Comparison of ENCODE assay signal across 8 mouse cellular contexts in the genomic region with DNA sequence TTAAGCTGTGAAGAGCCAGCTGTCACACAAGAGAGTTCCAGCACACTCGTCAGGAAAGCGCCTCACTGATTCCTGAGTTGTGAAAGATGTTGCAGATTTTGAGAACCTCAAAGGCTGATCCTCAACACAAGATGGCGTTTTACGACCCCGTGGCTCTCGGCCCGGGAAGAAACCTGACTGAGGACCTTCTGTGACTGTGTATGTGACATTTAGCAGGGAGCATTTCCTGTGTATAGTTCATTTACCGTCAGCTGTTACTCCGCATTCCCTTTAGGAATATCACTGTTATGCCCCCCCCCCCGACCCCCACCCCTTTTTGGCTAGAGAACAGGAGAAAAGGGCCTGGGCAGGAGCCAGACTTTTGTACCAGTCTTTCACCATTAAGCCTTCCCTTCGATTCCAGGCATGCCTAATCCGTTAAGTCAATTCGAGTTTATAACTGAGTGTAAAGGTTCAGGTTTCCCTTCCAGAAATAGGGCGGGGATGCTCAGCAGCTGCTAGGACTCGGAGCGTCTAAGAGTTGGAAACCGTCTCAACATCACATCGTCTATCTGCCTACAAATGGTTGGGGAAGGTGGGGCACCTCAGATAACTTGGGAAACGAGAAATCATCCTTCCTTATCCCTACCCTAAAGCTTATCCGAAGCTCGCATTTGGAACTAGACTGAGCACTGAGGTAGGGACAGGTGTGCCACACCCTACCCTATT. TPM values are rescaled to one million over a fixed set of nuclear protein-coding genes. Genes with fewer than 3 reads are reported as not detected.
DNase-seq lines count a peak whose midpoint lies in the region; ATAC-seq and TF ChIP-seq lines count a peak whose summit lies in the region.

No protein-coding gene starts in this region.

- peak overlapping the region; percentile 43 for H3K4me2 ChIP-seq in limb, embryonic 14.5 days (replicated peaks; ENCODE audit: low read depth, low read length, severe bottlenecking)
- H3K4me2 ChIP-seq in stomach, embryonic 16.5 days (ENCODE audit: low read depth, low read length) = peak overlapping the region; percentile 61
- no peak overlapping the region for H3K4me2 ChIP-seq in kidney, embryonic 14.5 days (replicated peaks; ENCODE audit: low read depth, low read length)

- no peaks in the 10 kb centered on the region for H3K36me3 ChIP-seq in limb, embryonic 14.5 days (ENCODE audit: control insufficient read depth, insufficient read depth, low read length)
- no peaks in the 10 kb centered on the region for H3K36me3 ChIP-seq in stomach, embryonic 16.5 days (ENCODE audit: control insufficient read depth, insufficient read depth, low read length)
- no peaks in the 10 kb centered on the region for H3K36me3 ChIP-seq in kidney, embryonic 14.5 days (ENCODE audit: control insufficient read depth, insufficient read depth, low read length)

- TF ChIP-seq POLR2A in limb, embryonic 14.5 days (IDR thresholded peaks at IDR 0.05; ENCODE audit: borderline replicate concordance, extremely low read depth, insufficient read depth, insufficient read length) = no peak

- H3K4me1 ChIP-seq in limb, embryonic 14.5 days (ENCODE audit: control insufficient read depth, insufficient read depth, low read length) = peaks cover 6% of the 10 kb centered on the region; the same call in 1 of the 2 replicates
- H3K4me1 ChIP-seq in stomach, embryonic 16.5 days (ENCODE audit: control insufficient read depth, insufficient read depth, low read length) = peaks cover 12% of the 10 kb centered on the region
- H3K4me1 ChIP-seq in kidney, embryonic 14.5 days (ENCODE audit: control insufficient read depth, insufficient read depth, low read length) = no peaks in the 10 kb centered on the region; the same call in 1 of the 2 replicates

- H3K4me3 ChIP-seq in limb, embryonic 14.5 days (replicated peaks; ENCODE audit: low read length) = peak overlapping the region; percentile 31; the same call in 1 of the 2 replicates
- no peak overlapping the region; the same call in 1 of the 2 replicates for H3K4me3 ChIP-seq in stomach, embryonic 16.5 days (replicated peaks; ENCODE audit: low read length)
- no peak overlapping the region for H3K4me3 ChIP-seq in kidney, embryonic 14.5 days (ENCODE audit: low read length)

- no peak overlapping the region for H3K9ac ChIP-seq in limb, embryonic 14.5 days (ENCODE audit: low read depth, low read length, severe bottlenecking)
- no peak overlapping the region for H3K9ac ChIP-seq in stomach, embryonic 16.5 days (ENCODE audit: low read length)
- H3K9ac ChIP-seq in kidney, embryonic 14.5 days (ENCODE audit: low read depth, low read length) = no peak overlapping the region

- WGBS in limb, embryonic 14.5 days = 16% methylated on average over 21 of the region's 21 CpGs
- 10% methylated on average over 21 of the region's 21 CpGs for WGBS in stomach, embryonic 16.5 days
- WGBS in kidney, embryonic 14.5 days = 15% methylated on average over 21 of the region's 21 CpGs

- peak; percentile 77 for ATAC-seq in limb, embryonic 14.5 days (ENCODE audit: low FRiP score, low read depth)
- ATAC-seq in stomach, embryonic 16.5 days (ENCODE audit: insufficient read depth, low FRiP score) = no peak
- no peak for ATAC-seq in kidney, embryonic 14.5 days (ENCODE audit: low FRiP score, low TSS enrichment)

- H3K9me3 ChIP-seq in limb, embryonic 14.5 days (ENCODE audit: control insufficient read depth, low read length) = no peaks in the 10 kb centered on the region
- no peaks in the 10 kb centered on the region for H3K9me3 ChIP-seq in stomach, embryonic 16.5 days (replicated peaks; ENCODE audit: control insufficient read depth, low read length)
- H3K9me3 ChIP-seq in kidney, embryonic 14.5 days (ENCODE audit: control insufficient read depth, low read length) = no peaks in the 10 kb centered on the region

- peaks cover 21% of the 10 kb centered on the region for H3K27me3 ChIP-seq in limb, embryonic 14.5 days (ENCODE audit: control insufficient read depth, insufficient read depth, low read length)
- peaks cover 6% of the 10 kb centered on the region; the same call in 1 of the 2 replicates for H3K27me3 ChIP-seq in stomach, embryonic 16.5 days (ENCODE audit: control insufficient read depth, insufficient read depth, low read length)
- peaks cover 7% of the 10 kb centered on the region for H3K27me3 ChIP-seq in kidney, embryonic 14.5 days (ENCODE audit: control insufficient read depth, insufficient read depth, low read length)

- no peak overlapping the region for H3K27ac ChIP-seq in limb, embryonic 14.5 days (replicated peaks; ENCODE audit: low read depth, low read length)
- H3K27ac ChIP-seq in stomach, embryonic 16.5 days (ENCODE audit: low read length) = no peak overlapping the region
- no peak overlapping the region for H3K27ac ChIP-seq in kidney, embryonic 14.5 days (ENCODE audit: low read depth, low read length)

- DNase-seq in cerebellum, postnatal 10 days = peak; percentile 63 to 64
- no peak for DNase-seq in cerebellum, adult 8-10 months
- peak; percentile 30 for DNase-seq in lung, postnatal 10 days
- no peak for DNase-seq in lung, postnatal 14 days
- peak; percentile 65 for DNase-seq in limb, embryonic 14.5 days (ENCODE audit: low spot score)
- no peak for DNase-seq in layer of hippocampus, adult 9-10 months (ENCODE audit: low spot score)

RNA-seq across cellular contexts. Expression of gene Scn3b, which starts 0.8 kb away (rescaled TPM):
- polyA plus RNA-seq in limb, embryonic 14.5 days (2012; rRNA removed) = 11.6 and 14.6 TPM in 2 replicates
- 9.3 and 15.8 TPM in 2 replicates for polyA plus RNA-seq in limb, embryonic 14.5 days (2014; fragmentation: Nextera tagmentation; extraction: Ambion mirVana)
- polyA plus RNA-seq in stomach, embryonic 16.5 days (2015; fragmentation: Nextera tagmentation; extraction: Ambion mirVana) = 4.9 and 7.1 TPM in 2 replicates
- polyA plus RNA-seq in kidney, embryonic 14.5 days (2014; fragmentation: Nextera tagmentation; extraction: Ambion mirVana) = 0.20 and 0.24 TPM in 2 replicates

Comparison
In these comparisons a context has a peak if more than half of its experiments do, and no peak if none do; other contexts are left out.
1. DNase-seq: peak in cerebellum, postnatal 10 days (2 of 2), lung, postnatal 10 days (single experiment) and limb, embryonic 14.5 days (single experiment); none in cerebellum, adult 8-10 months (single experiment), lung, postnatal 14 days (single experiment) and layer of hippocampus, adult 9-10 months (single experiment).